Mouse (Mus musculus): ENCODE data around the gene Dapk1.

Gene Dapk1

GRCm38 (mm10) chr13:60616036-60616435, 14.3 kb downstream of the Dapk1 start:
- DNase-seq (ENCODE audit: low spot score) = no peak

GRCm38 (mm10) chr13:60618287-60618686, 16.5 kb downstream of the Dapk1 start:
- no peak for DNase-seq (ENCODE audit: low spot score)

- no peak for DNase-seq (ENCODE audit: low spot score)
Measured at GRCm38 (mm10) chr13:60619723-60620122, 18.0 kb downstream of the Dapk1 start.

- no peak for DNase-seq (ENCODE audit: low spot score)
Measured at GRCm38 (mm10) chr13:60621411-60621965, 19.7 kb downstream of the Dapk1 start.

- DNase-seq (ENCODE audit: low spot score) = no peak
Measured at GRCm38 (mm10) chr13:60625581-60625980, 23.8 kb downstream of the Dapk1 start.

GRCm38 (mm10) chr13:60627843-60628656, 26.3 kb downstream of the Dapk1 start:
- DNase-seq (ENCODE audit: low spot score) = no peak

- no peak for DNase-seq (ENCODE audit: low spot score)
Measured at GRCm38 (mm10) chr13:60628657-60628950, 26.9 kb downstream of the Dapk1 start.

GRCm38 (mm10) chr13:60629419-60629818, 27.7 kb downstream of the Dapk1 start:
- no peak for DNase-seq (ENCODE audit: low spot score)

GRCm38 (mm10) chr13:60633945-60634344, 32.2 kb downstream of the Dapk1 start:
- no peak for DNase-seq (ENCODE audit: low spot score)

- DNase-seq (ENCODE audit: low spot score) = no peak
Measured at GRCm38 (mm10) chr13:60635636-60636035, 33.9 kb downstream of the Dapk1 start.

- no peak for DNase-seq (ENCODE audit: low spot score)
Measured at GRCm38 (mm10) chr13:60639482-60640055, 37.8 kb downstream of the Dapk1 start.

GRCm38 (mm10) chr13:60640420-60640819, 38.7 kb downstream of the Dapk1 start:
- DNase-seq (ENCODE audit: low spot score) = no peak

GRCm38 (mm10) chr13:60644457-60644889, 42.7 kb downstream of the Dapk1 start:
- DNase-seq (ENCODE audit: low spot score) = no peak

GRCm38 (mm10) chr13:60646791-60647190, 45.0 kb downstream of the Dapk1 start:
- DNase-seq (ENCODE audit: low spot score) = no peak

- no peak for DNase-seq (ENCODE audit: low spot score)
Measured at GRCm38 (mm10) chr13:60648350-60648749, 46.6 kb downstream of the Dapk1 start.

GRCm38 (mm10) chr13:60650000-60650399, 48.3 kb downstream of the Dapk1 start:
- no peak for DNase-seq (ENCODE audit: low spot score)

- DNase-seq (ENCODE audit: low spot score) = no peak
Measured at GRCm38 (mm10) chr13:60654017-60654565, 52.3 kb downstream of the Dapk1 start.

- DNase-seq (ENCODE audit: low spot score) = no peak
Measured at GRCm38 (mm10) chr13:60655246-60655645, 53.5 kb downstream of the Dapk1 start.

GRCm38 (mm10) chr13:60659600-60659999, 57.9 kb downstream of the Dapk1 start:
- DNase-seq (ENCODE audit: low spot score) = no peak

GRCm38 (mm10) chr13:60660056-60660455, 58.3 kb downstream of the Dapk1 start:
- DNase-seq (ENCODE audit: low spot score) = no peak

GRCm38 (mm10) chr13:60660711-60661261, 59.0 kb downstream of the Dapk1 start:
- no peak for DNase-seq (ENCODE audit: low spot score)

- no peak for DNase-seq (ENCODE audit: low spot score)
Measured at GRCm38 (mm10) chr13:60662493-60663177, 60.9 kb downstream of the Dapk1 start.
